Mouse (Mus musculus): ENCODE measurements at regions not wholly inside any gene's neighbourhood (a gene's known extent, or its start where the extent isn't known, plus 50 kb on each side); places are given as distances from the start of the nearest gene placed in this dataset.
A peak's percentile ranks its signal among the peaks of the same experiment; 100 is the strongest.

- H3K4me3 ChIP-seq (ENCODE audit: low read length) = no peak overlapping the region
- peaks cover 13% of the 10 kb centered on the region; the same call in 1 of the 2 replicates for H3K4me1 ChIP-seq (ENCODE audit: control insufficient read depth, insufficient read depth, low read length)
- no peak overlapping the region for H3K9ac ChIP-seq (ENCODE audit: low read depth, low read length)
- H3K4me2 ChIP-seq (ENCODE audit: low read depth, low read length) = no peak overlapping the region
- no peak overlapping the region for H3K27ac ChIP-seq (ENCODE audit: low read length)
- no peaks in the 10 kb centered on the region for H3K27me3 ChIP-seq (replicated peaks; ENCODE audit: control insufficient read depth, insufficient read depth, low read length)
- 49% methylated on average over 4 of the region's 4 CpGs for WGBS
- H3K9me3 ChIP-seq (ENCODE audit: control insufficient read depth, low read length) = no peaks in the 10 kb centered on the region
- peak; percentile 93 for ATAC-seq
- H3K36me3 ChIP-seq (ENCODE audit: control insufficient read depth, insufficient read depth, low read length) = no peaks in the 10 kb centered on the region
These were observed 56.7 kb upstream of the Rapgef5 start for GRCm38 (mm10) chr12:117459541-117459940.

- WGBS = 90% methylated on average over 3 of the region's 3 CpGs
- Histone ChIP-seq H3K27me3 (replicated peaks; ENCODE audit: control insufficient read depth, insufficient read depth, low read length) (no peaks in the 10 kb centered on the region), H3K4me2 (ENCODE audit: low read depth, low read length) (no peak overlapping the region), H3K4me1 (ENCODE audit: control insufficient read depth, insufficient read depth, low read length) (peaks cover under 1% of the 10 kb centered on the region; the same call in 1 of the 2 replicates), H3K9me3 (ENCODE audit: control insufficient read depth, low read length) (no peaks in the 10 kb centered on the region), H3K27ac (ENCODE audit: low read length) (no peak overlapping the region), H3K36me3 (ENCODE audit: control insufficient read depth, insufficient read depth, low read length) (no peaks in the 10 kb centered on the region), H3K9ac (ENCODE audit: low read depth, low read length) (no peak overlapping the region), H3K4me3 (ENCODE audit: low read length) (no peak overlapping the region)
- no peak for ATAC-seq
These were observed 51.1 kb upstream of the Rapgef5 start for GRCm38 (mm10) chr12:117465206-117465605.

DNA sequence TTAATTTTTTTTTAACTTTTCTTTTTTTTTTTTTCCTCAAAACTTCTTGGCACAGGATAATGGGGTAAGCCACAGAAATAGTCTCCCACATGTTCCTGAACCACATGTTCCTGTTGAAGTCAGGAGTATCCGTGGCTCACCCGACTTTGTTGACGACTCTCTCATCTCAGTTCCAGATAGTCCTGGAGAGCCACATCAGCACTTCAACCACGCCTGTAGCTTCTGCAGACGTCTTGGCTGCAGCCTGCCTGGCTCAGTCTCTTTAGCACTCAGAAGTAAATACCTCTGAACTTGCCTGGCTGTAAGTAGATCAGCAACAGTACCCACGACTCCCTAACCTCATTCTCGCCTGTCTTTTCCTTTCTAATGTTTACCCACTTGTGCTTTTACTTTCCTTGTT, 50.3 kb upstream of the Rapgef5 start:
- H3K9me3 ChIP-seq (ENCODE audit: control insufficient read depth, low read length) = no peaks in the 10 kb centered on the region
- no peak overlapping the region for H3K4me3 ChIP-seq (ENCODE audit: low read length)
- 37% methylated on average over 7 of the region's 7 CpGs for WGBS
- no peaks in the 10 kb centered on the region for H3K36me3 ChIP-seq (ENCODE audit: control insufficient read depth, insufficient read depth, low read length)
- H3K4me1 ChIP-seq (ENCODE audit: control insufficient read depth, insufficient read depth, low read length) = no peaks in the 10 kb centered on the region
- H3K9ac ChIP-seq (ENCODE audit: low read depth, low read length) = no peak overlapping the region
- no peak overlapping the region for H3K27ac ChIP-seq (ENCODE audit: low read length)
- no peaks in the 10 kb centered on the region for H3K27me3 ChIP-seq (replicated peaks; ENCODE audit: control insufficient read depth, insufficient read depth, low read length)
- ATAC-seq = no peak
- no peak overlapping the region for H3K4me2 ChIP-seq (ENCODE audit: low read depth, low read length)
